Mouse (Mus musculus): Measurements from ENCODE around the gene Iqgap1. TPM values are rescaled to one million over a fixed set of nuclear protein-coding genes. Genes with fewer than 3 reads are reported as not detected.
A peak's percentile ranks its signal among the peaks of the same experiment; 100 is the strongest.

The Iqgap1 gene
- total RNA-seq, 1 experiment from 2014 or later, result 141 TPM

DNA sequence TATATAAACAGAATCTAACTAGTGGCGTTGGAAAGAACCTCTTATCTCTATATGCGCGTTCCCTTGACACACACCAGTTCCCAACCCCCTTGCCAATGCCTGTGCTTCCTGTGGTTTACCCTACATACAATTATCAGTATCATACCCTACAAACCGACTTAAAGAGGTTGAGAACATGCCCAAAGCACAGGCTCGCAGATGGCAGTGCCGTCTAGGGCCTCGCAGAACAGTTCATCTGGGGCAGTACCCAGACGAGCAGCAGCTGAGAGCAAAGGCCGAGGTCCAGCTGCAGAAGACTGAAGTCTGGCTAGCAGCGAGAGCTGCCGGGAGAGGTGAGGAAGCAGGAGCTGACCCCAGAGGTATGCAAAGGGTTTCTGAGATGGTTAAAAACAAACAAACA lies 158.6 kb downstream of the Iqgap1 start:
- ATAC-seq (replicated peaks in 1 of 2; ENCODE audit: insufficient read depth in 1 of 2, low FRiP score in 2 of 2, low TSS enrichment in 1 of 2, low read depth in 1 of 2, poor library complexity in 2 of 2, severe bottlenecking in 2 of 2), result peak; percentile 7 to 49; a peak in 2 of 4 replicates

- no peak for ATAC-seq (replicated peaks in 1 of 2; ENCODE audit: insufficient read depth in 1 of 2, low FRiP score in 2 of 2, low TSS enrichment in 1 of 2, low read depth in 1 of 2, poor library complexity in 2 of 2, severe bottlenecking in 2 of 2)
Observed at GRCm38 (mm10) chr7:80666198-80666915, 159.4 kb downstream of the Iqgap1 start.

Other genes starting within 250 kb of the Iqgap1 start
- gene Crtc3, start 137.1 kb downstream of the Iqgap1 start, total RNA-seq (2017), result 10.6 and 15.1 TPM in 2 replicates
- gene Zscan2, start 34.9 kb upstream of the Iqgap1 start, total RNA-seq (2017), result 24.0 TPM in 2 replicates
- gene Wdr73, start 75.3 kb upstream of the Iqgap1 start, total RNA-seq (2017), result 20.4 and 35.8 TPM in 2 replicates
- gene Nmb, start 79.1 kb upstream of the Iqgap1 start, total RNA-seq (2017), result 1.6 TPM in 1 of 2 replicates, not detected in the other
- gene Sec11a, start 121.8 kb upstream of the Iqgap1 start, total RNA-seq (2017), result 310 and 424 TPM in 2 replicates
- 20.9 and 41.5 TPM in 2 replicates for gene Zfp592, start 167.7 kb upstream of the Iqgap1 start, total RNA-seq (2017)
- gene Alpk3, start 231.6 kb upstream of the Iqgap1 start, total RNA-seq (2017), result 4.1 and 4.3 TPM in 2 replicates